Mouse (Mus musculus) midbrain, embryonic 15.5 days (tissue): Measurements from ENCODE around the gene Insr. TPM values are rescaled to one million over a fixed set of nuclear protein-coding genes. Genes with fewer than 3 reads are reported as not detected.
"Not testable (repeated sequence)": the region's sequence is repeated elsewhere in the genome, so short reads cannot be mapped to it uniquely, and the experiment has no call there.

Experiments used
- ATAC-seq: fragments of 200-750 bp; cut with Nextera tagmentation; replicated peaks from 2 replicates; pipeline ENCODE4 v1.8.0; 2017; ENCODE audit warnings: moderate TSS enrichment
- H3K27ac ChIP-seq: fragments of 300-500 bp; sonication (generic); 2 replicates; pipeline ENCODE4 v1.5.1; 2015; ENCODE audit warnings: mild to moderate bottlenecking, inconsistent platforms
- H3K27me3 ChIP-seq: fragments of 300-500 bp; sonication (generic); replicated peaks from 2 replicates; pipeline ENCODE4 v1.6.1; 2015; ENCODE audit warnings: inconsistent platforms
- H3K36me3 ChIP-seq: fragments of 300-500 bp; sonication (generic); replicated peaks from 2 replicates; pipeline ENCODE4 v1.6.1; 2015; ENCODE audit warnings: inconsistent platforms
- H3K4me1 ChIP-seq: fragments of 300-500 bp; sonication (generic); 2 replicates; pipeline ENCODE4 v1.6.1; 2015; ENCODE audit warnings: inconsistent platforms
- H3K4me2 ChIP-seq: fragments of 300-500 bp; sonication (generic); 2 replicates; pipeline ENCODE4 v1.6.1; 2015; ENCODE audit warnings: inconsistent platforms, mild to moderate bottlenecking, moderate library complexity
- H3K4me3 ChIP-seq: fragments of 300-500 bp; sonication (generic); 2 replicates; pipeline ENCODE4 v1.5.1; 2015; ENCODE audit warnings: mild to moderate bottlenecking, inconsistent platforms
- H3K9ac ChIP-seq: fragments of 300-500 bp; sonication (generic); 2 replicates; pipeline ENCODE4 v1.6.1; 2015; ENCODE audit warnings: mild to moderate bottlenecking, inconsistent platforms
- H3K9me3 ChIP-seq: fragments of 300-500 bp; sonication (generic); 2 replicates; pipeline ENCODE4 v1.6.1; 2016; ENCODE audit warnings: inconsistent platforms
- WGBS: fragments of 180-500 bp; shearing (Covaris S2); methylation state at CpG from one replicate; pipeline ENCODE4 v1.1.7; 2015; ENCODE audit warnings: mixed read lengths; 5-methylcytosine and 5-hydroxymethylcytosine counted together
- polyA plus RNA-seq: library from polyadenylated mRNA; unstranded; fragments of >200 nt; fragmentation: Nextera tagmentation; extraction: Ambion mirVana; gene quantifications from 2 replicates; pipeline ENCODE4 v1.2.1, GENCODE M21; 2015

Insr gene
- polyA plus RNA-seq, 1 experiment from 2014 or later: 64.4 TPM

DNA sequence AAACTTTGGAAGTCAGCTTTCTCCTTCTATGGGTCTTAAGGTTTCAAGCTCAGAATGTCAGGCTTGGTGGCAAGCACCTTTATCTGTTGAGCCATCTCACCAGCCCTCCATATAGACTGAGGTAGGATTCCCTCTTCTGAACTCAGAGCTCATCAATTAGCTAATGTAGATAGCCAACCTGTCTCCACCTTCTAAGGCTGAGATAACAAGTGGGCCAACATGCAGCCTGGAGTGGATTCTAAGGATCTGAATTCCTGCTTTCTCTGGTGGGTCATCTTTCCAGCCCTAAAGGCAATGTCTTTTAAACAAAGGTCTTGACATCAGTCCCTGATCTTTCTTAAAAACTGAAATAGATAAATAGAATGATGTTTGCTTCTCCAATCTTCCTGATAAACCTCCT is 70.7 kb downstream of the Insr start:
- Histone ChIP-seq H3K9ac (no peak overlapping the region), H3K4me3 (no peak overlapping the region)
- no peak for ATAC-seq

DNA sequence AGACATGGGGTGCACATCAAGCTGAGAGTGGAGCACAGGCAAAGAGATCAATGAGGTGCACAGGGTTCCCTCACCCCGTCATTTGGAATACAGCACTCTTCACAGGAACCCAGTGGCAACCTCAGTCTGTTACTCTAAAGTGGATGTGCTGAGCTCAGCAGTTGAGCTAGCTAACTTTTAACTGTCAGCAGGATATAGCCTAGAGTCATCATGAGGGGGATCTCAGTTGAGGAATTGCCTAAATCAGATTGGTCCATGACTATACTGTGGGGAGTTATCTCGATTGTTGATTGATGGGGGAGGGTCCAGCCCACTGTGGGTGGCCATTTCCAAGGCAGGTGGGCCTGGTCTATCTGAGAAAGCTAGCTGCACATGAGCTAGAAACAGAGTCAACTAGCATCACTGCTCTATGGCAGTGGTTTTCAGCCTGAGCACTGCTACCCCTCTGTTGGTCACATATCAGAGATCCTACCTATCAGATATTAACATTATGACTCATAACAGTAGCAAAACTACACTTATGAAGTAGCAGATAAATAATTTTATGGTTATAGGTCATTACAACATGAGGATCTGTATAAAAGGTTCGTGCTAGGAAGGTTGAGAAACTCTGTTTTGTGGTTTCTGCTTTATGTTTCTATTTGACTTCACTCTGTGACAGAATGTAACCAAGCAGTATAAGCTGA is 74.5 kb downstream of the Insr start:
- H3K9me3 ChIP-seq: no peaks in the 10 kb centered on the region
- H3K4me1 ChIP-seq: no peaks in the 10 kb centered on the region
- peaks cover 31% of the 10 kb centered on the region for H3K36me3 ChIP-seq
- no peaks in the 10 kb centered on the region for H3K27me3 ChIP-seq
- ATAC-seq: no peak
- H3K27ac ChIP-seq: no peak overlapping the region
- WGBS: 90% methylated on average over 3 of the region's 3 CpGs
- H3K9ac ChIP-seq: no peak overlapping the region
- H3K4me2 ChIP-seq: no peak overlapping the region
- H3K4me3 ChIP-seq: no peak overlapping the region

More for the DNA sequence above, 70.7 kb downstream of the Insr start:
- Histone ChIP-seq H3K27me3 (no peaks in the 10 kb centered on the region), H3K27ac (no peak overlapping the region), H3K4me1 (no peaks in the 10 kb centered on the region), H3K4me2 (no peak overlapping the region), H3K36me3 (peaks cover 10% of the 10 kb centered on the region; the same call in 1 of the 2 replicates), H3K9me3 (no peaks in the 10 kb centered on the region)

DNA sequence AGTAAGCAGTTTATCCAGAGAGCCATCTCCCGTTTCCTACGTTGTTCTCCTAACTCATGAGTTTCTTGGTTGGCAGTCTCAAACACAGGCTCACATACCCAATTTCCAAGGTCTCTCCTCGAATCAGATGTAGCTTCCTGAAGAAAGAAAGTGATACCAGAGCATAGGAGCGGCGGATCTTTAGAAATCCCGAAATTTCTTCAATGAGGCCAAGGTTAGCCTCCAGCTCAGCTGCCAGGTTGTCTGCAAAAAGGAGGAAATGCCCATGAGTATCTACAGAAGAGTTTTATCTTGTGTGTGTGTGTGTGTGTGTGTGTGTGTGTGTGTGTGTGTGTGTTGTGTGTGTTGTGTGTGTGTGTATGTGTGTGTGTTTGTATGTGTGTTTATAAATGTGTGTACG is 76.6 kb downstream of the Insr start:
- ATAC-seq: no peak
- no peaks in the 10 kb centered on the region for H3K4me1 ChIP-seq
- no peak overlapping the region for H3K27ac ChIP-seq
- no peak overlapping the region for H3K9ac ChIP-seq
- no peak overlapping the region for H3K4me2 ChIP-seq
- no peaks in the 10 kb centered on the region for H3K27me3 ChIP-seq
- H3K4me3 ChIP-seq: no peak overlapping the region
- peaks cover 33% of the 10 kb centered on the region for H3K36me3 ChIP-seq
- H3K9me3 ChIP-seq: no peaks in the 10 kb centered on the region
- 95% methylated on average over 7 of the region's 7 CpGs for WGBS

DNA sequence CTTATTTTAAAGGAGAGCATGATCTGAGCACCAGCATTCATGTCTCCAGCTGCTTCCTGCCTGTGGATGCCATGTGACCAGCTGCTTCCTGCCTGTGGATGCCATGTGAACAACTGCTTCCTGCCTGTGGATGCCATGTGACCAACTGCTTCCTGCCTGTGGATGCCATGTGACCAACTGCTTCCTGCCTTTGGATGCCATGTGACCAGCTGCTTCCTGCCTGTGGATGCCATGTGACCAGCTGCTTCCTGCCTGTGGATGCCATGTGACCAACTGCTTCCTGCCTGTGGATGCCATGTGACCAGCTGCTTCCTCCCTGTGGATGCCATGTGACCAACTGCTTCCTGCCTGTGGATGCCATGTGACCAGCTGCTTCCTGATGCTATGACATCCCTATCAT is 85.1 kb downstream of the Insr start:
- H3K4me3 ChIP-seq, H3K4me2 ChIP-seq, H3K9ac ChIP-seq, H3K27ac ChIP-seq, H3K9me3 ChIP-seq, ATAC-seq, H3K4me1 ChIP-seq, H3K27me3 ChIP-seq: not testable (repeated sequence)
- peaks cover 63% of the 10 kb centered on the region for H3K36me3 ChIP-seq

DNA sequence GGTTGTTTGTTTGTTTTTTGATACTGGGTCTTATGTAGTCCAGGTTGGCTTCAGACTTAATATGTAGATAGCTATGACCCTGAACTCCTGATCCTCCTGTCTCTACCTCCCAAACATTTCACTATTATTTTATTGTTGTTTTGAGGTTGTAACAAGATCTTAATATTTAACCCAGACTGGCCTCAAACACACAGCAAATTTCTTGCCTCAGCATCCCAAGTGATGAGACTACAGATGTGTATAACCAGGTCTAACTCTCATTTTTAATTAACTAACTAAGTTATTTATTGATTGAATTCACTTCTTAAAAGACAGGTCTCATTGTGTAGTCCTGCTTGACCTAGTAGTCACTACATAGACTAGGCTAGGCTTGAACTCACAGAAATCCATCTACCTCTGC is 88.4 kb downstream of the Insr start:
- no peak overlapping the region for H3K9ac ChIP-seq
- H3K27ac ChIP-seq: no peak overlapping the region
- H3K36me3 ChIP-seq: peaks cover 67% of the 10 kb centered on the region
- no peaks in the 10 kb centered on the region for H3K4me1 ChIP-seq
- H3K4me3 ChIP-seq: no peak overlapping the region
- no peaks in the 10 kb centered on the region for H3K27me3 ChIP-seq
- ATAC-seq: no peak
- H3K9me3 ChIP-seq: no peaks in the 10 kb centered on the region
- H3K4me2 ChIP-seq: no peak overlapping the region

DNA sequence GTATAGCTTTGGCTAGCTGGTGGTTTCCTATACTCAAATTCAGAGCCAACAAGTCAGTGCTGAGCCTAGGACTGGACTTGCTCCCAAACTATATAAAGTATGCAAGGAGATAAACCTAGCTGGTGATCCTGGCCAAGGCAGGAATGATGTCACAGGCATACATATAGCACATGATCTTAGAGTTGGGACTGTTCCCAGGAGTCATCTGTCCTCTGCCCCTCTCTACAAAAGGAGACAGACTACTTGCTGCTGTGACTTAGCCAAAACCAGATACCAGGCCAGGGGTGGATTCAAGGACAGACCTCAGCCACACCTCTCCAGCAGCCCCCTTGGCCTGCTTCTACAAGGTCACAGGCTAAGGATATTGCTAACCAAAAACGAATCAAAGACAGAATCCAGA is 92.0 kb downstream of the Insr start:
- no peak for ATAC-seq
- H3K36me3 ChIP-seq: peaks cover 45% of the 10 kb centered on the region
- no peak overlapping the region for H3K4me3 ChIP-seq
- H3K4me1 ChIP-seq: no peaks in the 10 kb centered on the region
- no peak overlapping the region for H3K4me2 ChIP-seq
- H3K27me3 ChIP-seq: no peaks in the 10 kb centered on the region
- no peaks in the 10 kb centered on the region for H3K9me3 ChIP-seq
- no peak overlapping the region for H3K9ac ChIP-seq
- 80% methylated on average over 1 of the region's 1 CpGs for WGBS
- no peak overlapping the region for H3K27ac ChIP-seq

DNA sequence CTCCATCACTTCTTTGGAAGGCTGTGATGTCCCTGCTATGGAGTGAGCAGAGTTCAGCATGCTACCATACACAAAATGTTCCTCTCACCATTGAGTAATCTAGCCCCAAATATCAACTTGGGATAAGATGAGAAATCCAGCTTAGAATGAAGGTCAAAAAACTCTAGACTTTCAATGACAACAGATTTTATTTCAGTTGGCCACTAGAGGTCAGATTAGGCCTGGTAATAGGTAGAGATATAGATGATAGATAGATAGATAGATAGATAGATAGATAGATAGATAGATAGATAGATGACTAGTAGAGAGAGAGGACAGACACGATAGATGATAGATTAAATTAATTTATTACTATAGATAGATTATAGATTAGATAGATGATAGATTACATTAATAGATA is 99.5 kb downstream of the Insr start:
- ATAC-seq: 0 out of 2 replicates have a peak, but pooled peaks have one; percentile 27
- Histone ChIP-seq H3K27ac (no peak overlapping the region), H3K27me3 (no peaks in the 10 kb centered on the region), H3K4me3 (no peak overlapping the region), H3K36me3 (peaks cover 33% of the 10 kb centered on the region), H3K4me1 (no peaks in the 10 kb centered on the region), H3K4me2 (no peak overlapping the region), H3K9ac (no peak overlapping the region), H3K9me3 (no peaks in the 10 kb centered on the region)
- 88% methylated on average over 1 of the region's 1 CpGs for WGBS

DNA sequence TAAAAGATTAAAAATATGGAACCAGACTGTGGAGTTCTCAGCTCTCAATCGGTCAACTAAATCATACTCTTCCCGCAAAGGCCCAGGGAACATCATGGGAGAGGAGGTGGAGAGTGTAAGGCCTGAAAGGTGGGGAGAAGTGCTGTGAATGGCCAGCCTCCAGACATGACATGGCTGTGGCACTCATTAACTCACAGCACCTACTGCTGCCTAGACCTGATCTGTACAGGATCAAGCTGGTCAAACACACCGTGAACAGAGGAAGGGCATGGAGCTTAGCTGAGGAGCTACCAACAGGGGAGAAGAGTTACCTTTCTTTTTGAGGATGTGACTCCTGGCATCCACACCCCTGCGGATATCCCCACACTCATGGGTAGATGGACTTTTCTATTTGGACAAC is 102.0 kb downstream of the Insr start:
- WGBS: 96% methylated on average over 4 of the region's 4 CpGs
- no peaks in the 10 kb centered on the region for H3K9me3 ChIP-seq
- no peak overlapping the region for H3K4me3 ChIP-seq
- H3K27ac ChIP-seq: no peak overlapping the region
- peaks cover 43% of the 10 kb centered on the region for H3K36me3 ChIP-seq
- H3K27me3 ChIP-seq: no peaks in the 10 kb centered on the region
- H3K4me2 ChIP-seq: no peak overlapping the region
- no peak for ATAC-seq
- H3K4me1 ChIP-seq: no peaks in the 10 kb centered on the region
- H3K9ac ChIP-seq: no peak overlapping the region

DNA sequence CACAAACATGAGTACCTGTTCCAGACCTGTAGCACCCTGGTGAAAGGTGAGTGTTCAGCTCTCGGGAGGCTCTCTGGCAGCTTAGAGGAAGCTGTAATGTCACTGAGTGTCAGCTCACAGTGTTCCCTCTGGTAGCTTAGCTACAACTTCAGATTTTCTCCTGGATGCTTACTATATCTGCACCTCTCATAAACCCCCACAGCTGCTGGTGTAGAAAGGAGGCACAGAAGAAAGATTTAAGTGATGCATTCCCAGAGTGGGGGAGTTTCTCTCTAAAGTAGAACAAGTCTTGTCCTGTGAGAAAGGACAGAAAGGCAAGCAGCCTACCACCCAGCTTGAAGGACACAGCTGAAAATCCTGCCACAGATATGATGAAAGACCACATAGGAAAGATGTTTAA is 107.2 kb downstream of the Insr start:
- WGBS: 78% methylated on average over 1 of the region's 1 CpGs
- Histone ChIP-seq H3K4me3 (no peak overlapping the region), H3K27ac (no peak overlapping the region), H3K4me2 (no peak overlapping the region), H3K9me3 (no peaks in the 10 kb centered on the region), H3K9ac (no peak overlapping the region), H3K4me1 (no peaks in the 10 kb centered on the region), H3K36me3 (peaks cover 68% of the 10 kb centered on the region), H3K27me3 (no peaks in the 10 kb centered on the region)
- no peak for ATAC-seq

DNA sequence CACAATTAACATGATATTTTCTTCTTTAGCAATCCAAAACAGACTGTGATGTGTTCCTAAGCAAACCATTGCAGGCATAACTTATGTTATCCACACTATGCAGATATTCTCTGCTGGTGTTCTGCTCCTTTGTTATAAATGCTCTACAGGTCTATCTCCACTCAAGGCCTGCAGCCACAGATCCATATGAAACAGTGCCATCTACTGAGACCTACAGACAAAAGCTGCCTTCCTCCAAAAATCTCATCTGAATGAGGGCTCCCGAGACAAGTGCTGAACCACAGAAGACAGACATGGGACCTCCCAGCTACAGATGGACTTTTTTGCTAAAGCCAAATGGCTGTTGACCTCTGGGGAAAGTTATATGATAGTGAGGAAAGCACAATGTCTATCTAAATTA is 132.9 kb downstream of the Insr start:
- 87% methylated on average over 1 of the region's 1 CpGs for WGBS
- no peak for ATAC-seq
- H3K36me3 ChIP-seq: 0 out of 2 replicates have a peak, but pooled peaks cover 3% of the 10 kb centered on the region

DNA sequence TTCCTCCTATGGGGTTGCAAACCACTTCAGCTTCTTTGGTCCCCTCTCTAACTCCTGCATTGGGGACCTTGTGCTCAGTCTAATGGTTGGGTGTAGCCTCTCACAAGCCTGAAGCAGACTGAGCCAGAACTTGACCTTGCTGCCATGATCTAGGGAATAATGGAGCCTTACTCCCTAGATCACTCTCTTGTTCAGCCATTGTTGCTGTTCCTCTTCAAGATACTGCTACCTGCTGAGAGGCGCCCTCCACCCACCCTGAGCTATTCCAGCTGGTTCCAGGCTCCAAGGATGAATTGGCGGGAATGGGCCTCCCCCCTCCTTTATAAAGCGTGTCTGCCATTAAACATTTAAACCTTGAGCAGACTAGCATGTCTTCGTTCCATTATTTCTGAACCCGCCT is 179.0 kb downstream of the Insr start:
- ATAC-seq, H3K9ac ChIP-seq, H3K4me1 ChIP-seq, H3K27me3 ChIP-seq, H3K4me2 ChIP-seq, H3K4me3 ChIP-seq, H3K36me3 ChIP-seq, H3K27ac ChIP-seq, H3K9me3 ChIP-seq: not testable (repeated sequence)
- WGBS: 87% methylated on average over 5 of the region's 5 CpGs

More for the DNA sequence above, 132.9 kb downstream of the Insr start:
- H3K9me3 ChIP-seq: no peaks in the 10 kb centered on the region
- H3K9ac ChIP-seq: no peak overlapping the region
- H3K27me3 ChIP-seq: no peaks in the 10 kb centered on the region
- no peak overlapping the region for H3K4me3 ChIP-seq
- H3K27ac ChIP-seq: no peak overlapping the region
- no peak overlapping the region for H3K4me2 ChIP-seq
- no peaks in the 10 kb centered on the region for H3K4me1 ChIP-seq
